Mouse (Mus musculus): ENCODE results near the gene Cox8c.

DNA sequence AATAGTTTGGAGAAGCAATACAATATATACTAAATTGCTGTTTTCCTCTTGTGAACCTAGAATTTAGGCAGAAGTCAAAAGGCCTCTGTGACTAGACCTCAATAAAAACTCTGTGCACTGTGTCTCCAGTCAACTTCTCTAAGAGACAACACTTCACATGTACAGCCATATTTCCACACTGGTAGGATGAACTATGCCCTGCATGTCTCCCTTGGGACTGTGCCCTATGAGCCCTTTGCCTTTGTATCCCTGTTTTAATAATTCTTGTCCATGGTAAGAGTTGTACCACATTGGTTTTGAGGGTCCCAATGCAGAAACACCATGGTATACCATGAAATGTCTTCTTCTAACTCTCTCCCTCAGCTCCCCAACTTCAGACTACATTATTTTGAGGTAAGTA lies 38.3 kb upstream of the Cox8c start:
- no peak for TF ChIP-seq EP300 (IDR thresholded peaks at IDR 0.05; ENCODE audit: insufficient read depth, low read depth, low read length)
- TF ChIP-seq POLR2A (IDR thresholded peaks at IDR 0.05; ENCODE audit: insufficient read depth, low read depth, low read length): no peak
